Mouse (Mus musculus): Measurements from ENCODE around the gene Lamtor2. TPM values are rescaled to one million over a fixed set of nuclear protein-coding genes. Genes with fewer than 3 reads are reported as not detected.

Lamtor2 gene
- polyA plus RNA-seq, 1 experiment: 104 TPM

DNA sequence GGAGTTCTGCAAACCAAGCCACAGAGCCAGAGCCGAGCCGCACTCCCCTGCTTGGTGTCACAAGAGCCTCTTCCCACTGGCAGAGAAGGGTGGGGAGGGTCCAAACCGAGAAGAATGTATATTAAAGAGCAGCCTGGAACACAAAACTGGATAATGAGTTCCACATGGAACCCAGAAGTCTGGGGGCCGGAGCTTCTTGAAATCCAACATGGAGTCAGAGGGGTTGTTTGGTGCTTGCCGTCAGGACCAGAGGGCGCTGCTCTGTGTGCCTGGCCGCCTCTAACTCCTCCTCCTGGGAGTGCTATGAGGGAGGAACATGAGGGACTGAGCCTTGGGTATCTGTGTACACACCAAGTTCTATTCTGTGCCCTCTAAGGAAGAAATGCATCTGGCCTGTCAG, 47.1 kb downstream of the Lamtor2 start:
- H3K27me3 ChIP-seq (ENCODE audit: control insufficient read depth, insufficient read depth, low read length): peaks cover 6% of the 10 kb centered on the region; the same call in 1 of the 2 replicates
- TF ChIP-seq CTCF (IDR thresholded peaks at IDR 0.05; ENCODE audit: extremely low read depth, insufficient read depth, insufficient read length, insufficient replicate concordance): no peak
- no peak for TF ChIP-seq POLR2A (IDR thresholded peaks at IDR 0.05; ENCODE audit: low read depth, low read length)
- DNase-seq (ENCODE audit: low read depth in 1 of 2, low spot score in 2 of 2): no peak
- H3K27ac ChIP-seq (ENCODE audit: insufficient read depth, low read length): no peak overlapping the region
- WGBS: 76% methylated on average over 7 of the region's 7 CpGs
- no peak overlapping the region for H3K4me3 ChIP-seq (ENCODE audit: extremely low read depth, insufficient read depth, insufficient read length)
- H3K4me1 ChIP-seq (ENCODE audit: control insufficient read depth, insufficient read depth, insufficient read length): peaks cover 27% of the 10 kb centered on the region
- H3K36me3 ChIP-seq (ENCODE audit: control insufficient read depth, insufficient read depth, low read length): no peaks in the 10 kb centered on the region

DNA sequence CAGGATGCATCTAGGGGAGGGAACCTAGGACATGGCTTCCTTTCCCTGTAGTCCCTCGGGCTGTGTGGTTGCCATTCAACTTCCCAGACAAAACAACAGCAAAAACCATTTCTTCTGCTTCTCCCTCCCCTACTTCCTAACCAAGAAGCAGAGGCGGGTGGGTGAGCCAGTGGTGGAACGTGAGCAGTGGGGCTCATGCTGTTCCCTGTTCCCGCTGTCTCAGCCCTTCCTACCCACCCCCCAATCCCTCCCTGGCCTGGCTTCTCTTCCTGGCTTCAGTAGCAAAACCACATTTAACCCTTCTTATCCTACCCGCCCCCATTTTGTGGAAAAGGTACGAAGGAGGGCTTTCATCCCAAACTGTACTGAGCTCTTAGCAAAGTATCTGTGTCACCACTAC, 47.8 kb downstream of the Lamtor2 start:
- no peak for DNase-seq (ENCODE audit: low read depth in 1 of 2, low spot score in 2 of 2)
- 66% methylated on average over 6 of the region's 6 CpGs for WGBS
- TF ChIP-seq POLR2A (IDR thresholded peaks at IDR 0.05; ENCODE audit: low read depth, low read length) (no peak), CTCF (IDR thresholded peaks at IDR 0.05; ENCODE audit: extremely low read depth, insufficient read depth, insufficient read length, insufficient replicate concordance) (no peak)
- Histone ChIP-seq H3K27ac (ENCODE audit: insufficient read depth, low read length) (no peak overlapping the region), H3K36me3 (ENCODE audit: control insufficient read depth, insufficient read depth, low read length) (no peaks in the 10 kb centered on the region), H3K27me3 (ENCODE audit: control insufficient read depth, insufficient read depth, low read length) (peaks cover 6% of the 10 kb centered on the region; the same call in 1 of the 2 replicates), H3K4me1 (ENCODE audit: control insufficient read depth, insufficient read depth, insufficient read length) (peaks cover 21% of the 10 kb centered on the region), H3K4me3 (ENCODE audit: extremely low read depth, insufficient read depth, insufficient read length) (no peak overlapping the region)

GRCm38 (mm10) chr3:88503881-88504746, 48.8 kb downstream of the Lamtor2 start:
- peaks cover 13% of the 10 kb centered on the region for H3K4me1 ChIP-seq (ENCODE audit: control insufficient read depth, insufficient read depth, insufficient read length)
- WGBS: 47% methylated on average over 8 of the region's 8 CpGs
- H3K27ac ChIP-seq (ENCODE audit: insufficient read depth, low read length): no peak overlapping the region

DNA sequence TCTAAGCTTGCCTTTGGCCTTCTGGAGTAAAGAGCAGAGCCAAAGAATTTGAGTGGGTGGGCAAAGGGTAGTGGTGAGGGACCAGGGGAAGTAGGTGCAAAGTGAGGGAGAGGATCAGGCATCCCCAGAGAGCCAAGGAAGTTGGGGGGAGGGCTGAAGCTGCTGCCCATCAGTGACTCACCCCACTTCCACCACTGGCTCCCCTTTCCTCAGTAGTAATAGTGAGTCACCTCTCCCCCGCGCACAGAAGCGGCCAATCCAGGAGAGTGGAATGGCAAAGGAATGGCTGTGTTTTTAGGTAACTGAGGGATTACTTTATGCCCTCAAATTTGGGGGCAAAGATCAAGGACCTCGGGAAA, 49.4 kb downstream of the Lamtor2 start:
- WGBS: 27% methylated on average over 4 of the region's 4 CpGs
- peaks cover 12% of the 10 kb centered on the region for H3K4me1 ChIP-seq (ENCODE audit: control insufficient read depth, insufficient read depth, insufficient read length)
- no peak for DNase-seq (ENCODE audit: low read depth in 1 of 2, low spot score in 2 of 2)
- peaks cover 6% of the 10 kb centered on the region; the same call in 1 of the 2 replicates for H3K27me3 ChIP-seq (ENCODE audit: control insufficient read depth, insufficient read depth, low read length)
- no peaks in the 10 kb centered on the region for H3K36me3 ChIP-seq (ENCODE audit: control insufficient read depth, insufficient read depth, low read length)
- no peak overlapping the region for H3K27ac ChIP-seq (ENCODE audit: insufficient read depth, low read length)
- H3K4me3 ChIP-seq (ENCODE audit: extremely low read depth, insufficient read depth, insufficient read length): no peak overlapping the region
- TF ChIP-seq POLR2A (IDR thresholded peaks at IDR 0.05; ENCODE audit: low read depth, low read length): no peak
- no peak for TF ChIP-seq CTCF (IDR thresholded peaks at IDR 0.05; ENCODE audit: extremely low read depth, insufficient read depth, insufficient read length, insufficient replicate concordance)

More at GRCm38 (mm10) chr3:88503881-88504746, 48.8 kb downstream of the Lamtor2 start:
- peaks cover 6% of the 10 kb centered on the region; the same call in 1 of the 2 replicates for H3K27me3 ChIP-seq (ENCODE audit: control insufficient read depth, insufficient read depth, low read length)
- H3K36me3 ChIP-seq (ENCODE audit: control insufficient read depth, insufficient read depth, low read length): no peaks in the 10 kb centered on the region
- no peak overlapping the region for H3K4me3 ChIP-seq (ENCODE audit: extremely low read depth, insufficient read depth, insufficient read length)
- no peak for DNase-seq (ENCODE audit: low read depth in 1 of 2, low spot score in 2 of 2)
- TF ChIP-seq CTCF (IDR thresholded peaks at IDR 0.05; ENCODE audit: extremely low read depth, insufficient read depth, insufficient read length, insufficient replicate concordance) (no peak), POLR2A (IDR thresholded peaks at IDR 0.05; ENCODE audit: low read depth, low read length) (no peak)

DNA sequence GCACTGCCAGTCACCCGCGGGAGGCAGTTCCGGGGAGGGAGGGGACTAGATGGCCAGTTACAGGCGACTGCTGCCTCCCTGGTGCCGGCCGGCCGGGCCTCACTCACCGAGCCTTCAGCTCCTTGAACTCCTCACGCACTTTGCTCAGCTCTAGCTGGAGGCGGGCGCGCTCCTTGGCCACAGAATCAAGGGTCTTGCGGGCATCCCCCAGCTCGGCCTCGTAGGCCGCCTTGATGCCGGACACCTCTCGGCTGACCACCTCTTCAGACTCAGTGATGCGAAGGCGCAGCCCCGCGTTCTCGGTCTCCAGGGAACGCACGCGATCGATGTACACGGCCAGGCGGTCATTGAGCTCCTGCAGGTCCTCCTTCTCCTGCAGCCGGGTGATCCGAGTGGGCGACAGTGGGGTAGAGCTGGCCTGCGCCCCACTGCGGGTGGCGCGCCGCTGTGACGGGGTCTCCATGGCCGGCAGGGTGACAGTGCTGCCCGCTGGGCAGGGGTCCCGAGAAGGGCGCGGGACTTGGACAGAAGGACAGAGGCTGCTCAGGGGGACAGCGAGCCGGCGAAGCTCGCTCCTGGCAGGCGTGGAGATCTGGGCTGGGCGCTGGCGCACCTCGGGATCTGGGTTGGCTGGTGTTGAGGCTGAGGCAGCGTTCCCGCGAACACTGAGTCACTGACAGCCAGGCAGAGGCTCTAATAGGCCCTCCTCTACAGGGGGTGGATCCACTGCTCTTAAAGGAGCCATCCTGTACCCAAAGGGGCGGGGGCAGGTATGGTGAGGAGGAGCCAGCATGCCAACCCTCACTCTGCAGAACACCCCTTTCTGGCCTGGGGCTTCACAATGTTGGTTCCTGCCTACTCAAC, 50.0 kb downstream of the Lamtor2 start:
- 4% methylated on average over 55 of the region's 55 CpGs for WGBS
- Histone ChIP-seq H3K27ac (ENCODE audit: insufficient read depth, low read length) (peak overlapping the region; percentile 21; the same call in 1 of the 2 replicates), H3K36me3 (ENCODE audit: control insufficient read depth, insufficient read depth, low read length) (no peaks in the 10 kb centered on the region), H3K4me1 (ENCODE audit: control insufficient read depth, insufficient read depth, insufficient read length) (peaks cover 12% of the 10 kb centered on the region), H3K4me3 (ENCODE audit: extremely low read depth, insufficient read depth, insufficient read length) (peak overlapping the region; percentile 57), H3K27me3 (ENCODE audit: control insufficient read depth, insufficient read depth, low read length) (peaks cover 6% of the 10 kb centered on the region; the same call in 1 of the 2 replicates)
- TF ChIP-seq POLR2A (IDR thresholded peaks at IDR 0.05; ENCODE audit: low read depth, low read length) (peak; percentile 43), CTCF (IDR thresholded peaks at IDR 0.05; ENCODE audit: extremely low read depth, insufficient read depth, insufficient read length, insufficient replicate concordance) (no peak)
- no peak for DNase-seq (ENCODE audit: low read depth in 1 of 2, low spot score in 2 of 2)

DNA sequence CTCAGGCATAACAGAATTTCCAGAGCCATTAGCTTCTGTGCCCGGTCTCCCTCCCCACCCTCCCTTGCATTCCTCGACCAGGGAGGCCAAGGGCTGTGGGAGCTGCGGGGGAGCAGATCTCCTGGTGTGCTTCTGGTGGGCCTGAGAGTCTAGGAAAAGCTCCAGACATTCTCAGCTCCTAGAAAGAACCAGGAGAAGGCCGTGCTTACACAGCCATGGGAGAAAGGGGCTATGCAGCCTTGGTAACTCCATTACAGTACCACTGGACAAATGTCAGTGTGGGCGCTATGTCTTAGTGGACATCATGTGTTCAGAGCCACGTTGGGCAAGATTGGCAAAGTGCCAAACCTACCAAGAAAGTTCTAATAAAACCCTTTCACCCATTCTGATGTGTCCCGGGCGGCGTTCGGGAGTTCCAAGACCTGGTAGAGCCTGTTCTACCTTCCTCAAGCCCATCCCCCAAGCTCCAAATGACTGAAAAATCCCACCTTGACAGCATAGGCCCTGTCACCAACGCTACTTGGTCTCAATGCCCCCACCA, 50.8 kb downstream of the Lamtor2 start:
- Histone ChIP-seq H3K36me3 (ENCODE audit: control insufficient read depth, insufficient read depth, low read length) (no peaks in the 10 kb centered on the region), H3K27me3 (ENCODE audit: control insufficient read depth, insufficient read depth, low read length) (peaks cover 6% of the 10 kb centered on the region; the same call in 1 of the 2 replicates), H3K27ac (ENCODE audit: insufficient read depth, low read length) (peak overlapping the region; percentile 19; the same call in 1 of the 2 replicates), H3K4me3 (ENCODE audit: extremely low read depth, insufficient read depth, insufficient read length) (peak overlapping the region; percentile 57), H3K4me1 (ENCODE audit: control insufficient read depth, insufficient read depth, insufficient read length) (peaks cover 12% of the 10 kb centered on the region)
- 68% methylated on average over 11 of the region's 11 CpGs for WGBS
- no peak for TF ChIP-seq POLR2A (IDR thresholded peaks at IDR 0.05; ENCODE audit: low read depth, low read length)
- TF ChIP-seq CTCF (IDR thresholded peaks at IDR 0.05; ENCODE audit: extremely low read depth, insufficient read depth, insufficient read length, insufficient replicate concordance): no peak
- DNase-seq (ENCODE audit: low read depth in 1 of 2, low spot score in 2 of 2): no peak

Measured in spleen, adult 2 months (tissue).